Mouse (Mus musculus) c-Kit-negative CD71-positive TER-119-positive erythroid progenitor cells, embryonic 14.5 days (primary cell): Measurements from ENCODE around the gene Cxcr6.
"Not testable (repeated sequence)": the region's sequence is repeated elsewhere in the genome, so short reads cannot be mapped to it uniquely, and the experiment has no call there.

Source experiments
- DNase-seq: peaks from one replicate; pipeline ENCODE4 v3.0.0-alpha.2; 2013; ENCODE audit warnings: low read depth, low spot score

Gene Cxcr6

DNA sequence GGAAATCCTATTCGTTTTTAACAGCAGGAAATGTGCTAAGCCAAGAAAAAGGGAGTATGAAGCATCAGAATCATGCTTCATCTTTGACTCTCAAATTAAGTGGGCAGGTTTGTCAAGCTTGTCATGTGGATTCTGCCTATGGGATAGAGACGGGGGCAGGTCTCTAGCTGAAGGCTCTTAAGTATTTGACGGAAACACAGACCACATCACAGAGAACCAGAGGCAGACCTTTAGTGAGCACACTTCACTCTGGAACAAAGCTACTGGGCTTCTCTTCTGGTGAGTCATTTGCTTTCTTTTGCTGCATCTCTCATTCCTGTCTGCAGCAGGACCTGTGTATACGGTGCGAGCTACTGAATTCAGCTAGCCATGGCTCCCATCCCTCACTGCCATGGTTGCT, at the start of gene Cxcr6:
Gene Cxcr6, plus strand, starts transcription at position 209 of the 400 bp plus-strand sequence.
- no peak for DNase-seq

- no peak for DNase-seq
Measured at GRCm38 (mm10) chr9:123756752-123757151, 49.5 kb upstream of the Cxcr6 start.

DNA sequence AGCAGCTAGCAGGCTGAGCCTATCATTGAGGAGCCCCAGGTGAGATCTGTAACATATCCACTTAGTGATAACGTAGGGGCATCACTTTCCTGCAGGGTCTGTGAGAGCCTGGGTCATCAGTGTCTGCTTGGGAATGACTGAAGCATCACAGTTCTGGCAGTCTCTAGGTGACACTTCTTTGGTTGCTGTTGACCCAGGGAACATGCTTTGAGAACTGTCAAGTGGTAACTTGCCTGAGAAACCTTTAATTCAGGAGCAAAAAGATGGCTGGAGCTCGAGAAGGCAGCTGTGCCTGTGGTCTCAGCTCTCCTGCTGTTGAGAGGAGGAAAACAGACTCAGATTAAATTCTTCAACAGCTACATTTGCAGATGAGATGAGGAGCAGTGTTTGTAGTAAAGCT, 48.9 kb upstream of the Cxcr6 start:
- DNase-seq, result no peak

DNA sequence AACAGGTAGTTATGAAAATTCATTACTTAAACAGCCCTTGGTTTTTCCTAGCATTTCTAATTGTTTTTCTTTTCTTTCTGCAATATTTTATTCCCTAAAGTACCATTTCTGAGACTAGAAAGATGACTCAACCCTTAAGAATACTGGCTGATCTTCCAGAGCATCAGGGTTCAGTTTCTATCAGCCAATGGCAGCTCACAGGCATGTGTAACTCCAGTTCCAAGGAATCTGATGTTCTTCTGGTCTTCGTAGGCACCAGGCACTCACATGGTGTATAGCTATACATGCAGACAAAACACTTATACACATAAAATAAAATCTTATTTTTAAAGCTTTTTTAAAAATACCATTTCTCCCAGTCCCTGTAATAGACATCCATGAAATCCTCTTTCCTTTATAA, 48.1 kb upstream of the Cxcr6 start:
- DNase-seq, result no peak

DNA sequence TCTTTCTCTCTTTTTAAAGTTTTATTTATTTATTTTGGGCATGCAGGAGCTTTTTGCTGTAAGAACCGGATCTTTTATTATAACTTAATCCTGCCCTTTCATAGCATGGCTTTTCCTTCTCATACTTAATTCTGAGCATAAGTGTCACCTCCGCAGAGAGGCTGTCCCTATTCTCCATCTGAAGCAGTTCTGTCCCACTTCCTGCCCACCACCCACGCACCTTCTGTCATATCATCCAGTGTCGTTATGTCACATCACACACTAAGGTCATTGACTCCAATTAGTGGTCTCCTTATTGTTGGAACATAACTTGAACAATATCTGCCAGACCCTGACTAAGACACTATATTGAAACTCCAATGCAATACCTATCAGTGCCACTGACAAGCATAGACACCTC, 47.6 kb upstream of the Cxcr6 start:
- DNase-seq, result no peak

GRCm38 (mm10) chr9:123760806-123761205, 45.5 kb upstream of the Cxcr6 start:
- no peak for DNase-seq

GRCm38 (mm10) chr9:123762886-123763285, 43.4 kb upstream of the Cxcr6 start:
- DNase-seq, result no peak

DNA sequence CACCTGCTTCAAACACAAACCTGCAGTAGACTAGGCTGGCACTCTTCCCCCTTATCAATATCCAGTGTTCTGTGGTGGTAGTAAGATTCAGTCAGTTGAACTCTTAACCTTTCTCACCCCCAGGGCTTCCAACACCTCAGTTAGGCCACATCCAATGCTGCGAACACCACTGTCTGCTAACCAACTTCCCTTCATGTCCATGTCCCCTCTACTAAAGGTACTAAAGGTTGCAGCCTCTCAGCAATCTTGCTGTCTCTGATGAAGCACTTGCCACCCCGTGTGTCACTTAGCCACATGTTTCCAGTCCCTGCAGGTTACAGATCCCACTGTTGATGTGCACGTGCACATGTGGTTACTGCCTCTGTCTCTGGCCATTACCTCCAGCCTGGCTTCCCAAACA, 42.5 kb upstream of the Cxcr6 start:
- no peak for DNase-seq

DNA sequence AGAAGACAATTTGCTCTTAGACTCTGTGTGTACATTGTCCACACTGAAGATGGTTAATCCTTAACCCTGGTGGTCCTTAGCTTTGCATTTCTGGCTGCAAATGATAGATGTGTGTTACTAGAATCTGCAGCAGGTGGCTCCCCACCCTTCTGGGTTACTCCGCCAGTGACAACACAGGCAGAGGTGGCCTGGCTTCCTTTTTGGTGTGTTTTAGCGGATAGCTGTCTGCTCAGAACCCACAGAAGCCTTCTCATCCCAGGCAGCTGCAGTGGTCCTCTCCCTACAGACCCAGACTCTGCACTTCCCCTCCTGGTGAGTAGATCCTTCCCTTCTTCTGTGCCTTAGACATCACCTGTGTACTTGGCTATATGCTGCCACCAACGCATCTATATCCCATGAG, 39.3 kb upstream of the Cxcr6 start:
- no peak for DNase-seq

DNA sequence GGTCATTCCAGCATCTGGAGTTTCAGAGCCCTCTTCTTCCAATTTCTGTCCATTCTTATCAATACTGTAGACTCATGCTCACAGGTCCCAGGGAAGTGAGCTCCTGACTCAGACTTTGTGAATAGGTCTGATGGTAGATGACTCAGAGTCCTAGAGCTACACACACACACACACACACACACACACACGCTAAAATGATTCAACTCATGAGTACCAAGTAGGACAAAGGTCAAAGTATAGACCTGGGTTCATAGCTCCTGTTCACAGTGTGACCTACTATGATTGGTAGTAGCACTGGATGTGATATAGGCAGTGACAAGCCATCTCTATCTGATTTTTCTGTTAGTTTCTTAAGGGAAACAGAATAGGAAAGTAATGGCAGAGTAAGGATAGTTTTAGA, 37.8 kb upstream of the Cxcr6 start:
- no peak for DNase-seq

- no peak for DNase-seq
Measured at GRCm38 (mm10) chr9:123769532-123769931, 36.7 kb upstream of the Cxcr6 start.

- not testable (repeated sequence) for DNase-seq
Measured at GRCm38 (mm10) chr9:123773299-123773698, 33.0 kb upstream of the Cxcr6 start.

DNA sequence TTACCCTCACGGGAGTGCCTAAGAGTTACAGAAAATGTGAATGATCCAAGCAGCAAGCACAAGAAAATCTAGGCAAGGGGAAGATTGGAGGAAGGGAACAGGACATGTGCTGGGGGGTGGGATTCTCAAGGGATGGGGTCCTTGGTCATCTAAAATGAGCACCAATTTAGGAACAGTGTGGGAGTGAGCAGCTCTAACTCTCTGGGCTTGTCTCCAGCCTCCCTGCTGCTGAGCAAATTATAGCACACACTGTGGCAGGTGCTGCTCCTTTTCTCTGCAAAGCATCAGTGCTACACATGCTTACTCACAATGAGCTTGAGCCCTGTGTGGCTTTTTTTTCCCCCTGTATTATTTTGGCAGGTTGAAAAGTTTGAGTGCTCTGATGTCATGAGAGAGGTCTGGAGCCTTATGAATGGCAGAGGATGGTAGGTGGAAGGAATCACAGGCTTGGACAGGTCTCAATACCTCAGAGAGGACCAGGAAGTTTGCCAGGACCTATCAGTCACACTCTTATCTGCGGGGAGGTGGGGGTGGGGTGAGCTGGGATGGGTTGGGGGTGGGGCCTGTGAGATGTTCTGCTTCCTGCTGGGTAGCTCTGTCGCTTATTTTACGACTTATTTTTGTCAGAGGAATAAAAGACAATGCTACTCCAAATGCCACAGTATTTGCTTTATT, 17.3 kb upstream of the Cxcr6 start:
- DNase-seq, result no peak

DNA sequence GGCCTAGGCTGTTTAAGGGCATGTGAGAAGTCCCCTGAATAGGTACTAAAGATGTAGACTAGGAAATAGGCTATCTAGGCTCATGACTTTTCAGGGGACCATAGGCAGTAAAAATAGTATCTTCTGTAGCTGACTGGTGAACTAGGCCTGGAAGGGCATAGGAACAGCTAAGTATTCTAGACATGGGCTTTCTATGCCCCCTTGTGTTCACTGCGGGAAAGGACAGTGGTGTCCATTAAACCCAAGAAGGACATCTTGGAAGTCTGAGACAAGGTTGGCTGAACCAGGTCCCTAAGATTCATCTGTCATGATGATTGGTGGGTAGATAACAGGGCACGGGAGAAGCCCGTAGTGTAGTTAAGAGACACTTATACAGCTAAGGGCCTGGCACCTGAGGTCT, 10.1 kb upstream of the Cxcr6 start:
- DNase-seq, result no peak

GRCm38 (mm10) chr9:123801527-123801926, 4.7 kb upstream of the Cxcr6 start:
- DNase-seq, result no peak

GRCm38 (mm10) chr9:123802421-123802820, 3.9 kb upstream of the Cxcr6 start:
- no peak for DNase-seq

- no peak for DNase-seq
Measured at GRCm38 (mm10) chr9:123802896-123803295, 3.4 kb upstream of the Cxcr6 start.

- no peak for DNase-seq
Measured at GRCm38 (mm10) chr9:123805241-123805640, 1.0 kb upstream of the Cxcr6 start.

- DNase-seq, result no peak
Measured at GRCm38 (mm10) chr9:123808583-123808982, 2.3 kb downstream of the Cxcr6 start.

DNA sequence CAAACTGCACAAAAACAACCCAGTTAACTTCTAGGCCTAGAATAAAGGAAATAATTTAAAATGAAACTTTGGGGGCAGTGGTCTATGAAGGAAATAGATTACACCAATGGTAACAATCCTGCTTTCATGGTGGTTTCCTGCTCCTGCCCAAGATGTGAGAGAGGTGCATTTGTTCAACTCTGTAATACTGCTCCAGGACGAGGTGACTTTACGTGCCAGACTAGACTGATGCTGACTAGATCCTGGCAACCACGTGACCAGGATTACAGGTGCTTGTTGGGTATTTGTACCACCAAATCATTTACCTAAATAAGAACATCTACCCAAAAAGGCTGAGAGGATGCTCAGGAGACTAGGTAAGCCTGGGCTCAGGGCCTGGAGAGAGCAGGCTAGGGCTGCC, 5.6 kb downstream of the Cxcr6 start:
- DNase-seq, result no peak

DNA sequence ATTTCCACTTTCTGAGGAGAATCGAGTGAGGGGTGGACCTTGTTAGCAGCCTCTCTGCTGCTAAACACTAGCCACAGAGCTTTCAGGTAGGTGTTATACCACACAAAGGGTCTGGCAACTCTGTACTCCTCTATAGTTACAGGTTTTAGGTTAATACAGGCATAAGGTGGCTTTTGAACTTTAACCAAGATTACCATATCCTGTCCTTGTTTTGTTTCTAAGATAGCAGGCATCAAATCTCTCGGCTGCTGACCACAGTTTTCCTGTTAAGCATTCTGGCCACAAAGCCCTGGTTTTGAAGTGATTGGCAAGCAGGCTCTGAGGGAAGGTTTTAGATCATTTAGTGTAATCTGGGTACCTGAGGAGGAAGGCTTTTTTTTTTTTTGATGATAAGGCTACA, 8.1 kb downstream of the Cxcr6 start:
- no peak for DNase-seq

GRCm38 (mm10) chr9:123814821-123815220, 8.5 kb downstream of the Cxcr6 start:
- no peak for DNase-seq

GRCm38 (mm10) chr9:123815444-123815843, 9.2 kb downstream of the Cxcr6 start:
- no peak for DNase-seq

GRCm38 (mm10) chr9:123815996-123816395, 9.7 kb downstream of the Cxcr6 start:
- DNase-seq, result no peak
